Mouse (Mus musculus) 3134 (cell line): ENCODE measurements around the gene Slc4a5.

Experiments
- DNase-seq: peaks from one replicate; pipeline ENCODE4 v3.0.0-alpha.2; 2011; ENCODE audit warnings: low spot score; ENCODE audit not compliant: insufficient read length; ENCODE audit errors: extremely low read depth

Gene Slc4a5

DNA sequence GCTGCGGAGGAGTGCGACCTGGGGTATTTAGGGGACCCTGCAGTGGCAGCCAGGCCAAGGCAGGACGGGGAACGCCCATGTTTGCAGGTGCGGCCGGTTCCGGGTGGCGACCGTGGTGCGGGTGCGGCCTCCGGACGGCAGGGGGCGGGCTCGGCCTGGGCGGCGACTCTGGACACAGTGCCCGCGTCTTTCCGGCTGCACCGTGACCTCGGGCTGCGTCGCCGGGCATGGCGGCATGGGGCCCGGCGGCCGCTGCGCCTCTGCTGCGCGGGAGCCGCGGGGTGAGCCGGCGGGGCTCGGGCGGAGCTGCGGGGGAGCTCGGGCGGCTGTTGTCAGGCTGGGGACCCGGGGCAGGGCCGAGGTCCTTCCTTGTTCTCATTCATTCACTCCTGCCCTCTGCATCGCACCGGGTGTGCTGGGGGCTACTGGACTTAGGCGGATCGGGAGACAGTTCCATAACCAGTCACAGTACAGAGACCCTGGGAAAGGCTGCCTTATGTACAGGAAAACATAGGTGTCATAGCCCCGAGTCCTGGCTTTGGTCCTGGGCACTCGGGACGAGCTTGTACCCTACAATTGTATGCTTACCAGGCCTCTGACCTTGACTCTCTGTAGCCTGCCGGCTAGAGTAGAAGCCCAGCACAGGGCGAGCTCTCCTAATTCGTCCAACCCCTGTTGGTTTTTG is 129.8 kb downstream of the Slc4a5 start:
- DNase-seq, result peak; percentile 83

DNA sequence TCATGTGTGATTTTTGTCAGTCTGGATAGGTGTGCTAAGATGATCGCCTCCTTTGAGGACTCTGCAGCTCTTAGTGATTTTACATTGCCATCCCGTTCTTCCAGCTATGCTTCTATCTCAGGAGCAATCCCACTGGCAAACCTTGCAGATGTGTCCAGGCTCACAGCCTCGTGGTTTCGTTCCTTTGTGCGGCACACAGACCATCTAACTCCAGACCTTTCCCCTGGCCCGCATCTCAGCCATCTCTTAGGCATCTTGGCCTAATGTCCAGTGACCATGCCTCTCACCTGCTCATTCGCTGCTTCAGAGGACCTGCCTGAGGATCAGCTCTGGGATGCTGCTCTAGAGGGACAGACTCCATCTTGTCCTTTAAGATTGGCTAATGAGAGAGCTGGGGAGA is 130.5 kb downstream of the Slc4a5 start:
- DNase-seq, result no peak

DNA sequence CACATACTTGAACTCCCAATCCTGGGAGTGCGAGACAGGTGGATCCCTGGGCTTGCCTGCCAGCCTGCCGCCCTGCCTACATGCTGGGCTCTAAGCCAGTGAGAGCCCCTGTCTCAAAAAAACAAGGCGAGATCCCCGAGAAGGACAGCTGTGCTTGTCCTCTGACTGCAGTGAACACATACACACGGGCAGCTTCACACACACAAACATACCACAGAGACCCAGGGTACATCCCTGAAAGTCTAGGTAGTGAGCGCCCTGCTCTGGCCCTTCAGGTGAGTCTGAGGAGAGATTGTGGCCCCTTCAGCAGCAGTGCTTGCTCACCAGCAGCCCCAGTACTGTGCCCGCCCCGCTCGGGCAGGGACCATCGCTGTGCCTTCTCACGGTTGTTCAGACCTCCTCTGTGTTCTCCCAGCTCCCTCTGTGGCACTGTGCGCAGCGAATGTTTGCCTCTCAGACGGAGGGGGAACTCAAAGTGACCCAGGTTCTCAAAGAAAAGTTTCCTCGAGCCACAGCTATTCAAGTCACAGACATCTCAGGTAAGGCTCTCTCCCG is 131.3 kb downstream of the Slc4a5 start:
- no peak for DNase-seq

DNA sequence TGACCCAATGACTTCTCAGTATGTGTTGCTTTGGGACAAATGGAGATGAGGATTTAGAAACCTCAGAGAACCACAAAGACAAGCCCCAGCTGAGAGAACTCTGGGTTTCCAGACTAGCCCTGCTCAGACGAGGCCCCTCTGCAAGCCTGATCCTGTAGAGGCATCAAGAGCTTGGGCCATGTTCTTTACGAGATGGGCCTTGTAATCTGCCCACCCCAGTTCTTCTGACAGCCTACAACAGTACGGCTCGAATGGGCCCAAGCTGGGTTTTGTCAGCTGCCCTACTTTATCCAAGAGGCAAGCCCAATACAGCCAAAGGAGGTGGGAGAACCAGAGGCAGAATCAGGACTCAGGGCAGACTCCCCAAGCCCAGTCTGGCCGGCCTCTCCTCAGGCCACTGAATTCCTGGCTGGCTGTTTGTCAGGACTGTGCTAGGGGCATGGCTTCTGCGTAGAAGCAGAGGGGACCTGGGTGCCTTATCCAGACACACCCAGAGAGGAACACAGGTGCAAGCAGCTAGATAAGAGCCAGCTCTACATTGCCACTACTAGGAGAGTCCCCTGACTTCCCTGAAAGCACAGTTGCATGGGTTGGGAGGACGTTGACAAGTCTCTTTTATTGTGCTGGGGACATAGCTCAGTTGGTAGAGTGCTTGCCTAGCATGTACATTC is 132.0 kb downstream of the Slc4a5 start:
- DNase-seq, result no peak

DNA sequence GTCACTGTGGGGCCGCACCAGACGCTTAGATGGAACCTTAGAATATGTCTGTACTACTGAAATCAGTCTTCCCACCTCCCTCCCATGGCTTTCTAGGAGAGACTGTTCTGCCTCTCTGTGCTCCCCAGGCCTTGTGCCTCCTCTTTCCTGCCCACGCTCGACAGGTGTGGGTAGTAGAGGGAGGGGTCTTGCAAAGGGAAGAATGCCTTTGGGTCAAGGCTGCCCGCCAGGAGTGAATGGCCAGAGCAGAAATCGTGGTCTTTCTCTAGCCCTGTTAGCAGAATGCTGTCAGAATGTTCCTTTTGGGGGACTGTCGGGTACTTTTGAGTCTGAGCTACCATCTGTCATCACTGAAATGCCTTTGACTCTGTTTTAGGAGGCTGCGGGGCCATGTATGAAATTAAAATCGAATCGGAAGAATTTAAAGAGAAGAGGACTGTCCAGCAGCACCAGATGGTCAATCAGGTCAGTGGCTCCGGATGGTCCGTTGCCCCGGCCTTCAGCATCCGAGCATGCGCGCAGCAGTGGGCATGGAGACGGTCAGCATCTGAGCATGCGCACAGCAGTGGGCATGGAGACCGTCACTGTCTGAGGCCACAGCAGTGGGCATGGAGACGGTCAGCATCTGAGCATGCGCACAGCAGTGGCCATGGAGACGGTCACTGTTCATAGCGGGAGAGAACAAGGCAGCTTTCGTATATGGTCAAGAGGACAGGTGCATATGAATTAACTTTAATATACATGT is 133.2 kb downstream of the Slc4a5 start:
- DNase-seq, result no peak
